Mouse (Mus musculus) thymus, postnatal 25 days (tissue): Measurements from ENCODE around the gene Gm8882.
"Not testable (repeated sequence)": the region's sequence is repeated elsewhere in the genome, so short reads cannot be mapped to it uniquely, and the experiment has no call there.

ENCODE experiments used
- DNase-seq: peaks from one replicate; pipeline ENCODE4 v3.0.0; 2022

Gene Gm8882

DNA sequence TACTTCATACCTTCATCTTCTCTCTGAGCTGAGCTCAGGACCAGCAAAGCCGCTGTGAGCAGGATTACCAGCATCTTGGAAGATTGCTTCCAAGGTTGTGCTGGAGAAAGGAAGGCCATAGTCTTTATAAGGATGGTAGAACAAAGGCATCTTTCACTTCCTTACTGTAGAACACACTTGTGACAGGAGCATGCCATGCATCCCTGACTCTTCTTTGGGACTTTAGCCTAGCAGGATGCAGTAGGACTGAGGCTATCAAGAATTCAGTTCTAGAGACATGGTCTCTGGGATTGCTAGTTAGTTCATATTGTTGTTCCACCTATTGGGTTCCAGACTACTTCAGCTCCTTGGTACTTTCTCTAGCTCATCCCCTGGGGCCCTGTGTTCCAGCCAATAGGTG lies at the start of gene Gm8882:
Gene Gm8882, minus strand, starts transcription at position 101 of the 400 bp plus-strand sequence.
- DNase-seq: not testable (repeated sequence)

DNA sequence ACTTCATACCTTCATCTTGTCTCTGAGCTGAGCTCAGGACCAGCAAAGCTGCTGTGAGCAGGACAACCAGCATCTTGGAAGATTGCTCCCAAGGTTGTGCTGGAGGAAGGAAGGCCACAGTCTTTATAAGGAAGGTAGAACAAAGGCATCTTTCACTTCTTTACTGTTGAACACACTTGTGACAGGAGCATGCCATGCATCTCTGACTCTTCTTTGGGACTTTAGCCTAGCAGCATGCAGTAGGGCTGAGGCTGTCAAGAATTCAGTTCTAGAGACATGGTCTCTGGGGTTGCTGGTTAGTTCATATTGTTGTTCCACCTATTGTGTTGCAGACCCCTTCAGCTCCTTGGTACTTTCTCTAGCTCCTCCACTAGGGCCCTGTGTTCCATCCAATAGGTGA lies 49.3 kb downstream of the Gm8882 start, which contains the start of gene Prpmp5:
Gene Prpmp5, minus strand, starts transcription at position 101 of the 400 bp plus-strand sequence.
- DNase-seq: not testable (repeated sequence)
